Mouse (Mus musculus) midbrain, embryonic 14.5 days (tissue): ENCODE measurements around the gene Psd. TPM values are rescaled to one million over a fixed set of nuclear protein-coding genes. Genes with fewer than 3 reads are reported as not detected.

Experiments used
- ATAC-seq: fragments of 200-750 bp; cut with Nextera tagmentation; 2 replicates; pipeline ENCODE4 v1.8.0; 2017; ENCODE audit warnings: moderate number of reproducible peaks, moderate library complexity; ENCODE audit not compliant: low FRiP score, low TSS enrichment
- DNase-seq: peaks from one replicate; pipeline ENCODE4 v3.0.0-alpha.2; 2015
- H3K27ac ChIP-seq: fragments of 300-500 bp; sonication (generic); replicated peaks from 2 replicates; pipeline ENCODE4 v1.5.1; 2014; ENCODE audit warnings: mild to moderate bottlenecking, low read depth, low read length, moderate library complexity
- H3K27me3 ChIP-seq: fragments of 300-500 bp; sonication (generic); 2 replicates; pipeline ENCODE4 v1.6.1; 2014; ENCODE audit warnings: low read length, control low read depth, mixed read lengths; ENCODE audit not compliant: control insufficient read depth, insufficient read depth
- H3K36me3 ChIP-seq: fragments of 300-500 bp; sonication (generic); 2 replicates; pipeline ENCODE4 v1.6.1; 2014; ENCODE audit warnings: low read length, control low read depth; ENCODE audit not compliant: control insufficient read depth, insufficient read depth
- H3K4me1 ChIP-seq: fragments of 300-500 bp; sonication (generic); 2 replicates; pipeline ENCODE4 v1.6.1; 2014; ENCODE audit warnings: mild to moderate bottlenecking, antibody characterized with exemption, low read length, control low read depth; ENCODE audit not compliant: control insufficient read depth, insufficient read depth
- H3K4me2 ChIP-seq: fragments of 300-500 bp; sonication (generic); 2 replicates; pipeline ENCODE4 v1.6.1; 2014; ENCODE audit warnings: mild to moderate bottlenecking, low read length, moderate library complexity
- H3K4me3 ChIP-seq: fragments of 300-500 bp; sonication (generic); replicated peaks from 2 replicates; pipeline ENCODE4 v1.5.1; 2014; ENCODE audit warnings: low read depth, low read length
- H3K9ac ChIP-seq: fragments of 300-500 bp; sonication (generic); replicated peaks from 2 replicates; pipeline ENCODE4 v1.6.1; 2014; ENCODE audit warnings: mild to moderate bottlenecking, low read length, moderate library complexity
- H3K9me3 ChIP-seq: fragments of 300-500 bp; sonication (generic); 2 replicates; pipeline ENCODE4 v1.6.1; 2016; ENCODE audit warnings: low read length, control low read depth, mixed read lengths; ENCODE audit not compliant: control insufficient read depth
- WGBS: fragments of 180-500 bp; shearing (Covaris S2); extraction: QIAGEN DNeasy Blood & Tissue Kit; methylation state at CpG from one replicate; pipeline ENCODE4 v1.1.7; 2014; 5-methylcytosine and 5-hydroxymethylcytosine counted together
- microRNA counts: library from miRNA; unstranded; fragments of <30 nt; microRNA quantifications from one replicate; lab custom pipeline; 2016
- microRNA-seq: library from miRNA; unstranded; fragments of <30 nt; microRNA quantifications from one replicate; pipeline ENCODE4, GENCODE M21; 2016
- polyA plus RNA-seq: library from polyadenylated mRNA; unstranded; fragments of >200 nt; fragmentation: Nextera tagmentation; extraction: Ambion mirVana; gene quantifications from 2 replicates; pipeline ENCODE4 v1.2.1, GENCODE M21; 2014

Gene Psd
- polyA plus RNA-seq, 1 experiment from 2014 or later: 112 TPM

GRCm38 (mm10) chr19:46282081-46282849 is 44.7 kb downstream of the Psd start:
- no peak for DNase-seq
- peaks cover 95% of the 10 kb centered on the region for H3K36me3 ChIP-seq

GRCm38 (mm10) chr19:46275307-46275706 is 51.6 kb downstream of the Psd start:
- no peaks in the 10 kb centered on the region for H3K4me1 ChIP-seq
- no peak overlapping the region for H3K27ac ChIP-seq
- no peak for ATAC-seq
- no peak overlapping the region for H3K9ac ChIP-seq
- peak; percentile 17 for DNase-seq
- H3K27me3 ChIP-seq: no peaks in the 10 kb centered on the region
- H3K4me3 ChIP-seq: no peak overlapping the region
- no peaks in the 10 kb centered on the region for H3K9me3 ChIP-seq
- H3K4me2 ChIP-seq: no peak overlapping the region
- H3K36me3 ChIP-seq: peaks cover 82% of the 10 kb centered on the region

More at GRCm38 (mm10) chr19:46282081-46282849, 44.7 kb downstream of the Psd start:
- H3K4me2 ChIP-seq: no peak overlapping the region
- H3K27ac ChIP-seq: no peak overlapping the region
- H3K27me3 ChIP-seq: no peaks in the 10 kb centered on the region
- WGBS: 96% methylated on average over 11 of the region's 11 CpGs
- no peaks in the 10 kb centered on the region for H3K9me3 ChIP-seq
- no peak overlapping the region for H3K9ac ChIP-seq
- no peak overlapping the region for H3K4me3 ChIP-seq
- H3K4me1 ChIP-seq: no peaks in the 10 kb centered on the region
- ATAC-seq: no peak

- H3K27me3 ChIP-seq: no peaks in the 10 kb centered on the region
- H3K27ac ChIP-seq: no peak overlapping the region
- ATAC-seq (no peak), DNase-seq (no peak)
- H3K4me2 ChIP-seq: no peak overlapping the region
- H3K9ac ChIP-seq: no peak overlapping the region
- no peak overlapping the region for H3K4me3 ChIP-seq
- 94% methylated on average over 7 of the region's 7 CpGs for WGBS
- no peaks in the 10 kb centered on the region for H3K4me1 ChIP-seq
- no peaks in the 10 kb centered on the region for H3K9me3 ChIP-seq
- peaks cover 100% of the 10 kb centered on the region for H3K36me3 ChIP-seq
Measured at GRCm38 (mm10) chr19:46264762-46265161, 62.2 kb downstream of the Psd start.

MicroRNA genes within 50 kb of the gene (microRNA counts, 519-probe panel; counts per million panel counts)
- microRNA mmu-miR-146b (lab: Ali Mortazavi, UCI): not detected

Small RNAs within 50 kb of the gene (microRNA-seq; reads per million reads assigned to microRNA genes)
- gene Mir146b: 1.6 reads per million, percentile 6 among the genes with 10 or more reads in this experiment

Other genes starting within 250 kb of the Psd start
- gene Elovl3, start 195.3 kb downstream of the Psd start, polyA plus RNA-seq: 0.47 and 0.76 TPM in 2 replicates
- gene Pitx3, start 178.8 kb downstream of the Psd start, polyA plus RNA-seq: 3.6 and 3.9 TPM in 2 replicates
- 55.2 and 71.8 TPM in 2 replicates for gene Gbf1, start 174.6 kb downstream of the Psd start, polyA plus RNA-seq
- gene Nfkb2, start 22.8 kb downstream of the Psd start, polyA plus RNA-seq: 1.6 and 2.1 TPM in 2 replicates
- 45.8 and 53.5 TPM in 2 replicates for gene Fbxl15, start 1.0 kb upstream of the Psd start, polyA plus RNA-seq
- 300 and 307 TPM in 2 replicates for gene Cuedc2, start 11.5 kb upstream of the Psd start, polyA plus RNA-seq
- 7.2 and 7.7 TPM in 2 replicates for gene Mfsd13a, start 14.0 kb upstream of the Psd start, polyA plus RNA-seq
- gene 2310034G01Rik, start 23.1 kb upstream of the Psd start, polyA plus RNA-seq: 2.8 and 3.1 TPM in 2 replicates
- gene Actr1a, start 68.6 kb upstream of the Psd start, polyA plus RNA-seq: 320 and 379 TPM in 2 replicates
- gene Sufu, start 69.7 kb upstream of the Psd start, polyA plus RNA-seq: 22.0 and 29.1 TPM in 2 replicates
- gene Trim8, start 174.5 kb upstream of the Psd start, polyA plus RNA-seq: 36.5 and 38.5 TPM in 2 replicates
- gene Arl3, start 246.0 kb upstream of the Psd start, polyA plus RNA-seq: 134 and 200 TPM in 2 replicates
- gene Sfxn2, start 246.2 kb upstream of the Psd start, polyA plus RNA-seq: 7.3 and 10.2 TPM in 2 replicates